Mouse (Mus musculus): ENCODE data around the gene Sqor. TPM values are rescaled to one million over a fixed set of nuclear protein-coding genes. Genes with fewer than 3 reads are reported as not detected.

The Sqor gene
- total RNA-seq, 2 experiments from 2014 or later, result 50.1 to 58.4 TPM

- DNase-seq, result no peak
Observed at GRCm38 (mm10) chr2:122783730-122784129, 18.7 kb downstream of the Sqor start.

DNA sequence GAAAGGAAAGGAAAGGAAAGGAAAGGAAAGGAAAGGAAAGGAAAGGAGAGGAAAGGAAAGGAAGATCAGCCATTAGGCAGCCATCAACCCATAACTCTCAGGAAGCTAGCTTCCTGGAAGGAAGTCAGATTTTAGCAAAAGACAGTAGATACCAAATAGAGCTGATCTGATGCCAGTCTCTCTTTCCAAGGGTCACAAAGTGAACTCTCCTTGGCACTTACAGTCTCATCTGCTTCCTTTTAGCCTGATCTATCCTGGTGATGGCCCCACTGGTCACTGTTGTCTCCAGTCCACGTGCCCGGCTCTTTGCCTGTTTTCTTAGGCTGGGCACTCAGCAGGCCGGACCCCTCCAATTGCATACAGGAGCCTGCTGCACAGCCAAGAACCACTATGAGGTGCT, 19.7 kb downstream of the Sqor start:
- DNase-seq, result no peak

DNA sequence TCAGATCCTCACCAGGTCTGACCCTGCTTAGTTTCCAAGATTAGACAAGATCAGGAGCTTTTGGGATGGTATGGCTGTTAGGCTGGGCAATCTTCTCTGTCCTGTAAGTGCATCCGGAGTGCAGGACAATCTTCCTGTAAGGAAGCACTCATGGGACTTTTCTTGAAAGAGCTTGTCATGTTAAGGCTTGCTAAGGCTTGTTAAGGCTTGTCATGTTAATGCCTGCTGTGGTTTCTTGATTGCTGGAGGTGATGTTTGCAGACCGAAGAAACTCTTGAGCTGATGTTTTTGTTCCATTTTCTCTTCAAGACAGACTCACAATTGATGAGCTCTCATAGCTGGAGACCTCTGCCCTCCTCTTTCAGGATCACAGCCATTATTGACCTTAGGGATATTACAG, 21.1 kb downstream of the Sqor start:
- DNase-seq, result no peak

DNA sequence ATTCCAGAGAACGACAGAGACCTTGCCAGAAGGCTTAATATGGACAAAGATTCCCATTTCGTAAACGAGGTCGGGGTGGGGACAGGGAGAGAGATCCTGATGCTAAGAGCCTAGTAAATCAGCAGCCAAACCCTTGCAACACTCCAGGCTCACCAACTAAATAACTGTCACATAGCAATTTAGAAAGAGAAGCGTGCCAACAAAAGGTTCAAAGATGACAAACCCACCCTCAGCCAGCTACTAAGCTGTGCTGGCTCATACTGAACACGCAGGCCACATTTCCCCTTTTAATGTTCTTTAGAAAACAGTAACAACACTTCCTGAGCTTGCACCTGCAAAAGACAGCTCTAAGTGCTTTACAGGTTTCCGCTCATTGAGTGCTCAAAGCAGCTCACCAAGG, 24.3 kb downstream of the Sqor start:
- DNase-seq, result peak in 1 of 2 experiments; percentile 25

GRCm38 (mm10) chr2:122789730-122790129, 24.7 kb downstream of the Sqor start:
- no peak for DNase-seq

DNA sequence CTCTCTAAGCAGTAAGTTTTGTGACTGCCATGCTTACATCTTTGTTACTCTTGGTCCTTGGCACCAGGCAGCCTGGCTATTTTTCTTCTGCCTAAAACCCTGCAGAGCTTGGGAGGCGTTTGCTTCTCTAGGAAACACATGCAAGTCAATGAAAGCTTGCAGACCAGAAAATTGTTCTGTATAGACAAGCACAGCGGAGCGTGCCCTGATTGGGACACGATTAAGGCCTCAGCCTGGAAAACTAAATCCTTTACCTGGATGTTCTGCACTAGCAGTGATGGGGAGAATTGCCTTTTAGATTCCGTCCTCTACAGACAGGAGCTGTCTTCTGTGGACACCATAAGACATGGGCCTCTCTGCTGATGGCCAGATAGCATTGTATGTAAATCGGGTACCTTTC, 39.4 kb downstream of the Sqor start:
- no peak for DNase-seq

DNA sequence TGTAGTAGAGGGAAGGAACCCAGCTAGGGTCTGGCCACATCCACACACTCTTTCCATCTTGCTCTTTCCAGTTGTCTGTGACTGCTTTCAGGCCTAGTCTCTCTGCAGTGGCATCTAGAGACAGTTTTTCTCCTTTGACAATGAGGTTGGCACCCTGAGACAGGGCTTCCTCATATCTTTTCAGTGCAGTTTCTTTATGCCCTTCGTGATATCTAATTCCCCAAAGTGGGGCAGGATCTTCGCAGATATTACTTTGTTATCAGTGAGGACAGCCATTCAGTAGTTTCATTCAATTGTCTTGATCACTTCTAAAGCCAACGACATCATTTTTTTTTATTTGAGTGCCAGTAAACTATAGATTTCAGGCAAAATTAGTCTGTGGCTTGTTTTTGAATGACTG, 41.0 kb downstream of the Sqor start:
- no peak for DNase-seq

GRCm38 (mm10) chr2:122809027-122809426, 44.0 kb downstream of the Sqor start:
- no peak for DNase-seq

DNA sequence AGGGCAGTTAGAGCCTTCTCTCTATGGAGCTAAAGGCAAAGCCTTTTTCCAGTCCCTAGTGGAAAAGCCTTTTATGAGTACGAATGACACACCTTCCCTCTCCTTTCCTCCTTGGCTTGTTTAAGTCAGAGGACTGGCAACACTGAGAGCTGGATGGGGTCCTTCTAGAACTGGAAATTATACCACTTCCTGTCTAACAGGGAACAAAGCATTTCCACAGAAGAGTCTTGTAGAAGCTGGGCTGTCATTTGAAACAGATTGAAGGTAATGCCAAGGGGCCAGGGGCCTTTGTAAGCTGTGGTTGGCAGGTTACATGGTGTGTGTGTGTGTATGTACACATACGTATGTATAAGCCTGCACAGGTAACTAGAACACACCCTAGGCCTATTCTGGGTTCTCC, 51.9 kb downstream of the Sqor start:
- no peak for DNase-seq

DNA sequence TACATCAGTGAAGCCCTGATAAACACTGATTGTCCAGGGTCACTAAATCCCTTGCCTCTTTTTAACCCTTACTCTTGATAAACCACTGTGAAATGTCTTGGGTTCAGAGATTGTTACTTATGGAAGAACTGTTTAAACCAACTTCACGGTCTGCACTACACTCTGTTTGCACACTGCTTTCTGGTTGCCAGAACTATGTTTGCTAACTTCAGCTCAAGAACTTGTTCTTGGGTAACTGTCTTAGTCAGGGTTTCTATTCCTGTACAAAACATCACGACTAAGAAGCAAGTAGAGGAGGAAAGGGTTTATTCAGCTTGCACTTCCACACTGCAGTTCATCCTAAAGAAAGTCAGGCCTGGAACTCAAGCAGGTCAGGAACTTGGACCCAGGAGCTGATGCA, 56.2 kb downstream of the Sqor start:
- DNase-seq, result no peak

GRCm38 (mm10) chr2:122825406-122826236, 60.6 kb downstream of the Sqor start:
- DNase-seq, result peak; percentile 17 to 58

GRCm38 (mm10) chr2:122826302-122826701, 61.3 kb downstream of the Sqor start:
- DNase-seq, result no peak

DNA sequence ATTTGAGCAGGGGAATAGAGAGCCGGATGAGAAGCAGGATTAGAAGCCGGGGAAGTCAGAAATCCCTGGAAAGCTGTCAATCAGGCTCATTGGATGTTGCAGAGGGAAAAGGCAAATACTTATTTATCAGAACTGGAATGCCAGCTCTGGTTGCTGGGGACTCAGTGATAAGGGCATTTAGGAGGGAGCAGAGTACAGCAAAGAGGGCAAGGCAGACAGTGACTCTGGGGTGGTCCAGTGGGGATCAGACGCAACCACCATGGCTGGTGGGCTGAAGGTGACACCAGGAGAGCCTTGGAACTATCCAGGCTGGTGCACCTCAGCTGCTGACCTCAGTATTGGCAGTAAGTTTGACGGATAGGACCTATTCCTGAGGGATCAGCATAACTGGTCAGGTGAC, 89.6 kb downstream of the Sqor start:
- no peak for DNase-seq

DNA sequence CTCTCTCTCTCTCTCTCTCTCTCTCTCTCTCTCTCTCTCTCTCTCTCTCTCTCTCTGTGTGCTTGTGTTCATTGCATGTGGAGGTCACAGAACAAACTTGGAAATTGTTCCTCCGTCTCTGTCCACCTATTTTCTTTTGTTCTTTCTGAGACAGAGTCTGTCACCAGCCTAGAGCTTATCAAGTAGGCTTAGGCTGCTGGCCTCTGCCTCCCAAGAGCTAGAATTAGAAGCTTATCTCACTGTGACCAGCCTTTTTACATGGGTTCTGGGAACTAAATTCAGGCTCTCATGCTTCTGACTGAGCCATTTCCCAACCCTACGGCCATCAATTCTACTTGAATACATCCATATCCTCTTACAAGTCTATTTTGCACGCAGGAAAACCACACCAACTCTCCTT, 90.3 kb downstream of the Sqor start:
- peak; percentile 12 to 38 for DNase-seq

Other genes with a start within 250 kb of the Sqor start
- gene Gatm, start 153.9 kb upstream of the Sqor start, total RNA-seq (2021), result 1 to 10 TPM; 3.1 to 3.2 TPM
- gene AA467197, start 128.3 kb upstream of the Sqor start, total RNA-seq (2021), result under 1 TPM; 0.41 to 0.60 TPM
- 1 to 10 TPM; 7.4 to 7.7 TPM for gene Slc30a4, start 62.6 kb upstream of the Sqor start, total RNA-seq (2021)
- gene Bloc1s6, start 26.7 kb upstream of the Sqor start, total RNA-seq (2021), result 10 to 100 TPM; 28.8 to 32.3 TPM

Measured in heart, adult 18-20 months (tissue).